Mouse (Mus musculus) limb, embryonic 14.5 days (tissue): ENCODE measurements around the gene Wrap73. TPM values are rescaled to one million over a fixed set of nuclear protein-coding genes. Genes with fewer than 3 reads are reported as not detected.
A peak's percentile ranks its signal among the peaks of the same experiment; 100 is the strongest.

ENCODE experiments used
- ATAC-seq: fragments of 200-750 bp; cut with Nextera tagmentation; 2 replicates; pipeline ENCODE4 v1.8.0; 2017; ENCODE audit warnings: low read depth, moderate number of reproducible peaks, moderate TSS enrichment; ENCODE audit not compliant: low FRiP score
- DNase-seq: peaks from one replicate; pipeline ENCODE4 v3.0.0-alpha.2; 2015; ENCODE audit warnings: low spot score
- H3K27ac ChIP-seq: fragments of 300-500 bp; sonication (generic); replicated peaks from 2 replicates; pipeline ENCODE4 v1.5.1; 2014; ENCODE audit warnings: low read depth, mild to moderate bottlenecking, low read length, moderate library complexity, mixed read lengths
- H3K27me3 ChIP-seq: fragments of 300-500 bp; sonication (generic); 2 replicates; pipeline ENCODE4 v1.6.1; 2014; ENCODE audit warnings: low read length, mixed read lengths; ENCODE audit not compliant: control insufficient read depth, insufficient read depth
- H3K36me3 ChIP-seq: fragments of 300-500 bp; sonication (generic); 2 replicates; pipeline ENCODE4 v1.6.1; 2014; ENCODE audit warnings: mild to moderate bottlenecking, low read length, moderate library complexity, mixed read lengths; ENCODE audit not compliant: control insufficient read depth, insufficient read depth
- H3K4me1 ChIP-seq: fragments of 300-500 bp; sonication (generic); 2 replicates; pipeline ENCODE4 v1.6.1; 2014; ENCODE audit warnings: antibody characterized with exemption, low read length, mixed read lengths; ENCODE audit not compliant: control insufficient read depth, insufficient read depth
- H3K4me2 ChIP-seq: fragments of 300-500 bp; sonication (generic); replicated peaks from 2 replicates; pipeline ENCODE4 v1.6.1; 2014; ENCODE audit warnings: low read depth, mild to moderate bottlenecking, low read length, moderate library complexity; ENCODE audit not compliant: severe bottlenecking
- H3K4me3 ChIP-seq: fragments of 300-500 bp; sonication (generic); replicated peaks from 2 replicates; pipeline ENCODE4 v1.5.1; 2014; ENCODE audit warnings: low read length
- H3K9ac ChIP-seq: fragments of 300-500 bp; sonication (generic); 2 replicates; pipeline ENCODE4 v1.6.1; 2014; ENCODE audit warnings: mild to moderate bottlenecking, low read depth, low read length, moderate library complexity; ENCODE audit not compliant: severe bottlenecking
- H3K9me3 ChIP-seq: fragments of 300-500 bp; sonication (generic); 2 replicates; pipeline ENCODE4 v1.6.1; 2016; ENCODE audit warnings: low read length; ENCODE audit not compliant: control insufficient read depth
- POLR2A ChIP-seq: fragments of 200-500 bp; IDR thresholded peaks from 2 replicates; pipeline ENCODE4 v1.8.0; 2012; ENCODE audit warnings: inconsistent platforms, mild to moderate bottlenecking, moderate library complexity, borderline replicate concordance; ENCODE audit not compliant: insufficient read depth, insufficient read length; ENCODE audit errors: extremely low read depth
- WGBS: fragments of 180-500 bp; shearing (Covaris S2); extraction: QIAGEN DNeasy Blood & Tissue Kit; methylation state at CpG from one replicate; pipeline ENCODE4 v1.1.7; 2014; 5-methylcytosine and 5-hydroxymethylcytosine counted together
- polyA plus RNA-seq, 2 experiments: library from polyadenylated mRNA; depleted of rRNA in 1 of 2; stranded (reverse) in 1 of 2; unstranded in 1 of 2; fragments of >200 nt; fragmentation: Nextera tagmentation in 1 of 2; extraction: Ambion mirVana in 1 of 2; gene quantifications; 2 replicates each; pipeline versions ENCODE4 v1.2.1 to v1.2.3; 2012 to 2014

Wrap73 gene
- polyA plus RNA-seq, 2 experiments: 37.9 to 38.2 TPM

- Histone ChIP-seq H3K9ac (peak overlapping the region; percentile 53), H3K4me1 (peaks cover 15% of the 10 kb centered on the region; the same call in 1 of the 2 replicates), H3K27ac (no peak overlapping the region), H3K4me2 (peak overlapping the region; percentile 91), H3K36me3 (no peaks in the 10 kb centered on the region), H3K9me3 (no peaks in the 10 kb centered on the region), H3K4me3 (peak overlapping the region; percentile 47), H3K27me3 (peaks cover 47% of the 10 kb centered on the region)
- ATAC-seq: no peak
- TF ChIP-seq POLR2A: no peak
- no peak for DNase-seq
- 1% methylated on average over 29 of the region's 59 CpGs for WGBS
These were observed 2.4 kb upstream of the Wrap73 start for GRCm38 (mm10) chr4:154139671-154140181.

- no CpG with 5 or more reads among the region's 4 CpGs for whole genome bisulfite sequencing
- ATAC-seq (no peak), DNase-seq (no peak)
- no peak within 1 kb of the TSS for H3K27ac ChIP-seq
- peak within 1 kb of the TSS; percentile 47 for H3K4me3 ChIP-seq
- H3K9me3 ChIP-seq: no peaks in the 10 kb centered on the region
- peaks cover 47% of the 10 kb centered on the region for H3K27me3 ChIP-seq
- peak within 1 kb of the TSS; percentile 53 for H3K9ac ChIP-seq
- H3K4me2 ChIP-seq: peak within 1 kb of the TSS; percentile 91
- no peak for TF ChIP-seq POLR2A
- peaks cover 15% of the 10 kb centered on the region; the same call in 1 of the 2 replicates for H3K4me1 ChIP-seq
- H3K36me3 ChIP-seq: no peaks in the 10 kb centered on the region
These were observed 2.2 kb upstream of the Wrap73 start, which contains the start of gene Trp73 for GRCm38 (mm10) chr4:154140182-154140212. Trp73 (minus strand) TSS chr4:154140208.

GRCm38 (mm10) chr4:154140213-154141008, 1.8 kb upstream of the Wrap73 start:
- Histone ChIP-seq H3K9me3 (no peaks in the 10 kb centered on the region), H3K27me3 (peaks cover 47% of the 10 kb centered on the region), H3K4me1 (peaks cover 15% of the 10 kb centered on the region; the same call in 1 of the 2 replicates), H3K36me3 (no peaks in the 10 kb centered on the region), H3K4me3 (peak overlapping the region; percentile 47), H3K4me2 (peak overlapping the region; percentile 91), H3K9ac (peak overlapping the region; percentile 53), H3K27ac (no peak overlapping the region)
- no peak for TF ChIP-seq POLR2A
- WGBS: 2% methylated on average over 41 of the region's 46 CpGs
- DNase-seq: no peak
- ATAC-seq: no peak

GRCm38 (mm10) chr4:154141009-154141867, 934 bp upstream of the Wrap73 start:
- H3K27me3 ChIP-seq: peaks cover 47% of the 10 kb centered on the region
- peaks cover 1% of the 10 kb centered on the region; the same call in 1 of the 2 replicates for H3K36me3 ChIP-seq
- H3K9me3 ChIP-seq: no peaks in the 10 kb centered on the region
- 2% methylated on average over 42 of the region's 42 CpGs for WGBS
- H3K27ac ChIP-seq: no peak overlapping the region
- H3K4me2 ChIP-seq: no peak overlapping the region
- peaks cover 15% of the 10 kb centered on the region; the same call in 1 of the 2 replicates for H3K4me1 ChIP-seq
- no peak overlapping the region; the same call in 1 of the 2 replicates for H3K9ac ChIP-seq
- peak overlapping the region; percentile 3; the same call in 1 of the 2 replicates for H3K4me3 ChIP-seq
- DNase-seq (no peak), ATAC-seq (no peak)
- no peak for TF ChIP-seq POLR2A

- peaks cover 15% of the 10 kb centered on the region; the same call in 1 of the 2 replicates for H3K4me1 ChIP-seq
- no peak for TF ChIP-seq POLR2A
- 76% methylated on average over 3 of the region's 3 CpGs for WGBS
- H3K36me3 ChIP-seq: peaks cover 19% of the 10 kb centered on the region; the same call in 1 of the 2 replicates
- H3K4me2 ChIP-seq: no peak overlapping the region
- H3K4me3 ChIP-seq: no peak overlapping the region
- H3K27ac ChIP-seq: no peak overlapping the region
- H3K27me3 ChIP-seq: peaks cover 21% of the 10 kb centered on the region
- DNase-seq (no peak), ATAC-seq (no peak)
- no peaks in the 10 kb centered on the region for H3K9me3 ChIP-seq
- no peak overlapping the region for H3K9ac ChIP-seq
These were observed 2.5 kb downstream of the Wrap73 start for GRCm38 (mm10) chr4:154144712-154145111.
